Mouse (Mus musculus) G1E (cell line): Measurements from ENCODE around the gene Zfp672. TPM values are rescaled to one million over a fixed set of nuclear protein-coding genes. Genes with fewer than 3 reads are reported as not detected.

Experiments used
- ATAC-seq: 2 replicates; pipeline ENCODE4 v1.8.0; 2016; ENCODE audit warnings: mild to moderate bottlenecking; ENCODE audit not compliant: insufficient number of reproducible peaks, poor library complexity, low FRiP score, severe bottlenecking; ENCODE audit errors: extremely low read depth
- DNase-seq: peaks from one replicate; pipeline ENCODE4 v3.0.0; 2012; ENCODE audit warnings: low spot score
- H3K27me3 ChIP-seq: 2 replicates; pipeline ENCODE4 v1.6.1; 2012; ENCODE audit warnings: mild to moderate bottlenecking, low read length, inconsistent platforms; ENCODE audit not compliant: insufficient read depth
- H3K36me3 ChIP-seq: replicated peaks from 2 replicates; pipeline ENCODE3; 2012; ENCODE audit warnings: mild to moderate bottlenecking, inconsistent platforms
- H3K4me1 ChIP-seq: 2 replicates; pipeline ENCODE4 v1.6.1; 2012; ENCODE audit warnings: low read depth, low read length, inconsistent platforms, mixed read lengths; ENCODE audit not compliant: insufficient read depth
- H3K4me3 ChIP-seq: 2 replicates; pipeline ENCODE4 v1.5.1; 2012; ENCODE audit warnings: low read depth, mild to moderate bottlenecking, inconsistent platforms, low read length, moderate library complexity, mixed read lengths
- H3K9me3 ChIP-seq: replicated peaks from 2 replicates; pipeline ENCODE4 v1.6.1; 2012; ENCODE audit warnings: inconsistent platforms
- CTCF ChIP-seq: IDR thresholded peaks from 2 replicates; pipeline ENCODE4 v1.5.1; 2012; ENCODE audit warnings: low read depth, low read length, inconsistent platforms, mixed read lengths
- GATA1 ChIP-seq: IDR thresholded peaks from 2 replicates; pipeline ENCODE4 v1.6.1; 2012; ENCODE audit warnings: borderline replicate concordance, low read length, inconsistent platforms, mixed read lengths
- GATA2 ChIP-seq: IDR thresholded peaks from 2 replicates; pipeline ENCODE4 v1.6.1; 2012; ENCODE audit warnings: low read depth, low read length, inconsistent platforms, borderline replicate concordance
- POLR2AphosphoS5 ChIP-seq: IDR thresholded peaks from 2 replicates; pipeline ENCODE4 v1.6.1; 2012; ENCODE audit warnings: low read depth, low read length, inconsistent platforms; ENCODE audit not compliant: insufficient replicate concordance
- TAL1 ChIP-seq: conservative IDR thresholded peaks from 2 replicates; pipeline ENCODE4 v1.6.1; 2012; ENCODE audit warnings: low read depth, low read length, inconsistent platforms, mixed read lengths
- polyA plus RNA-seq: library from polyadenylated mRNA; stranded (reverse); fragments of >175 nt; gene quantifications from 2 replicates; pipeline ENCODE4 v1.2.3, GENCODE M21; 2012
- total RNA-seq, 2 experiments: library from RNA; stranded (forward) in 1 of 2; stranded (reverse) in 1 of 2; fragments of 200-1000 nt in 1 of 2; fragments of >200 nt in 1 of 2; fragmentation: Nextera tagmentation in 1 of 2; gene quantifications; 2 replicates each; pipeline ENCODE4 v1.2.3; 2014 to 2017

Zfp672 gene
- total and polyA plus RNA-seq, 3 experiments = 7.9 to 29.6 (median 27.1) TPM

DNA sequence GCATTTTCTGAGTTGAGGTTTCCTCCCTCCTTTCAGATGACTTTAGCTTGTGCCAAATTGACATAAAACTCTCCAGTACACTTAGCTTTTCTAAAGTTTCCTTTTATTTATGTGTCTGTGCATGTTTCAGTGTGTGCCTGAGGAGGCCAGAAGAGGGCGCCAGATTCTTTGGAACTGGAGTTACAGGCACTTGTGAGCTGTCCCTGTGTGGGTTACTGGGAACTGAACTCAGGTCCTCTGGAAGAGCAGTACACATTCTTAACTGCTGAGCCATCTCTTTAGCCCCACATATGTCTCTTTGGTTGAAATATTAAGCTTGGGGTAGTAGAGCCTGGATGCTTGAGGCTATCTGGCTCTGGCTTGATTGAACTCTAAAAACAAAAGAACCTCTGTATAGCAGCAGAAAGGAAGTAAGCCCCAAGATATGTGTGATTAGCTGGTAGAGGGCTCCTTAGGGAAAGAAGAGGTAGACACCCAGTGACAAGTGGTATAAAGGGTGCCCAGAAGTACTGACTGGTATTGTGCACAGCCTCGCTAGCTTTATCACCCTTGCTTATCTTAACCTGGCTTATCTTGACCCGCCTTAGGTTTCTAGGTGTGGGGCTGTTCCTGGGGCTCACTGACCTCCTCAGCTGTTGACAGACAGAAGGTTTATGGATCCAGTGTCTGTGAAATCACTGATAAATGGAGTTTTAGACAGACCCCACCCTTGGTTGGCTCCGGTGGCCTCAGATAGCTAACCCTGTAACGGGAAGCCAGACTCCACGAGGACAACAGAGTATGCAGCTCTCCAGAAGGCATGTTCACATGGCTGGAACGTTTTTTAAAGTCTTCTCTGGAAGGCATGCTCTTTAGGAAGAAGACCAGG is 22.8 kb upstream of the Zfp672 start:
- Histone ChIP-seq H3K27me3 (no peaks in the 10 kb centered on the region), H3K4me3 (no peak overlapping the region; the same call in 1 of the 2 replicates), H3K9me3 (no peaks in the 10 kb centered on the region), H3K36me3 (peaks cover 14% of the 10 kb centered on the region), H3K4me1 (peaks cover 56% of the 10 kb centered on the region)
- ATAC-seq (peak; percentile 94), DNase-seq (peak; percentile 77)
- TF ChIP-seq GATA1 (no peak), CTCF (peak; percentile 36), GATA2 (peak; percentile 97), TAL1 (peak; percentile 93), POLR2AphosphoS5 (no peak)

DNA sequence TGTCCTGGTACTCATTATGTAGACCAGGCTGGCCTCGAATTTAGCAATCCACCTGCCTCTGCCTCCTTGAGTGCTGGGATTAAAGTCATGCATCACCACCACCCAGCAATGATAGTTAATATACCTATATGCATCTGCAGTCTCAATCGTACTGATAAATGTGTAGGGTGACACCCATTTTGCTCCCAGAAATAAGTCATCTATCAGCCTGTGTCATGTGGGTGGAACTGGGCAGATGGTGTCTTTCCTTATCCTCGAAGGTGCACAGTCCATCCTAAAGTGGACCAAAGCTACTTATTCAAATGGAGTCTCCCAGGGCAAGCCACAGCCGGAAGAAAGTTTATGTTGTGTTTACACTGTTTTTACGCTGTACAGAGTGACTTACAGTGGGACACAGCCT is 21.0 kb upstream of the Zfp672 start:
- ATAC-seq (no peak), DNase-seq (no peak)
- no peak overlapping the region for H3K4me3 ChIP-seq
- H3K36me3 ChIP-seq = peaks cover 32% of the 10 kb centered on the region
- H3K4me1 ChIP-seq = peaks cover 47% of the 10 kb centered on the region
- no peaks in the 10 kb centered on the region for H3K27me3 ChIP-seq
- no peak for TF ChIP-seq GATA2
- TF ChIP-seq POLR2AphosphoS5 = no peak
- no peak for TF ChIP-seq TAL1
- no peak for TF ChIP-seq CTCF
- TF ChIP-seq GATA1 = no peak
- H3K9me3 ChIP-seq = no peaks in the 10 kb centered on the region

DNA sequence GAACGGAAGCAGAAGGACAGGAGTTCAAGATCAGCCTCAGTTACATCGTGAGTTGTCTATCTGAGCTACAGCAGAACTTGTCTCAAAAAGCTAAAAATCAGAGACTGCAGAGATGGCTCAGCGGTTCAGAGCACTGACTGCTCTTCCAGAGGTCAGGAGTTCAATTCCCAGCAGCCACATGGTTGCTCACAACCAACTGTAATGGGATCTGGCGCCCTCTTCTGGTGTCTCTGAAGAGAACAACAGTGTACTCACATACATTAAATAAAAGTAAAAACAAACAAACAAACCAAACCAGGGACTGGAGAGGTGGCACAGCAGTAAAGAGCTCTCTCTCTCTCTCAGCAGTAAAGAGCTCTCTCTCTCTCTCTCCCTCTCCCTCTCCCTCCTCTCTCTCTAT is 20.5 kb upstream of the Zfp672 start:
- no peaks in the 10 kb centered on the region for H3K9me3 ChIP-seq
- no peaks in the 10 kb centered on the region for H3K27me3 ChIP-seq
- peaks cover 47% of the 10 kb centered on the region for H3K4me1 ChIP-seq
- ATAC-seq = no peak
- TF ChIP-seq GATA1 (no peak), POLR2AphosphoS5 (no peak), CTCF (no peak), GATA2 (no peak), TAL1 (no peak)
- no peak overlapping the region for H3K4me3 ChIP-seq
- peaks cover 37% of the 10 kb centered on the region for H3K36me3 ChIP-seq
- DNase-seq = no peak

DNA sequence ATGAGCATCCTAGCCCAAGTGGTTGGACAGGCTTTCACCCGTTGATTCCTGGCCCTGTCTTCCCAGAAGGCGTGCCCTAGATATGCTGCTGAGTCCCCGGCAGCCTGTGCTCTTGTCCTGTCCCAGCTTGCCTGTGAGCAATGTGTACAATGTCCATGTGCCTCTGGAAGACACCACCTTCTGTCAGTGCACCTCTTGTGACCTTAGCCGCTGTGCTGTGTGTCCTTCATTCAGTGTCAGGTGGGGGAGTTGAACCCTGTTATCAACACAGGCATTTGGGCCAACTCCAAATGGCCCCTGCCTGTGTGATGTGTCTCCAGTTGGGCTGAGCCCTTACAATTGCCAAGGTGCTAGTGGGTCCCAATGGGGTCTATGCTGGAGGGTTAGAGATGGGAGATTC is 16.6 kb upstream of the Zfp672 start:
- Histone ChIP-seq H3K4me3 (no peak overlapping the region), H3K4me1 (peaks cover 10% of the 10 kb centered on the region), H3K9me3 (no peaks in the 10 kb centered on the region), H3K36me3 (peaks cover 54% of the 10 kb centered on the region), H3K27me3 (no peaks in the 10 kb centered on the region)
- no peak for TF ChIP-seq TAL1
- no peak for TF ChIP-seq GATA1
- TF ChIP-seq POLR2AphosphoS5 = no peak
- TF ChIP-seq GATA2 = no peak
- TF ChIP-seq CTCF = no peak
- DNase-seq (no peak), ATAC-seq (no peak)

DNA sequence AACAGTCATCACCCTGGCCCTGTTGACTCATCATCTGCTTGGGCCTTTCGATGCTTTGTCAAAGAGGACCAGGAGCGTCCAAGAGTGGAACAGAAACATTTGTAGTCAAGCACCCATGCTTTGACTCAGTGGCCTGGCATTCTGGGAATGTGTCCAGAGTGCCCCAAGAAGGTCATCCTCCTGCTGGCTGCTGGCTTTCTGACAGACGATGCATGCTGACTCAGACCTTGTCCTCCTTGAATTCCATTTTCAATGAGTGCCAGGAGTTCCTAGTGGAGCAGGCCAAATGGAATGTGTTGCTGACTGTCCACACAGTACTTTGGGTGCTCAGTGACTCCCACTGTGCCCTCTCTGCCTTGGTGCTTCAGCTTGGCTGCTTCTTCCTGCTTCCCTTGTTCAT is 4.6 kb upstream of the Zfp672 start:
- TF ChIP-seq GATA2 (no peak), GATA1 (no peak), POLR2AphosphoS5 (no peak), TAL1 (no peak), CTCF (no peak)
- H3K4me3 ChIP-seq = no peak overlapping the region
- ATAC-seq (no peak), DNase-seq (no peak)
- H3K36me3 ChIP-seq = peaks cover 74% of the 10 kb centered on the region
- no peaks in the 10 kb centered on the region for H3K9me3 ChIP-seq
- peaks cover 35% of the 10 kb centered on the region for H3K4me1 ChIP-seq
- no peaks in the 10 kb centered on the region for H3K27me3 ChIP-seq

DNA sequence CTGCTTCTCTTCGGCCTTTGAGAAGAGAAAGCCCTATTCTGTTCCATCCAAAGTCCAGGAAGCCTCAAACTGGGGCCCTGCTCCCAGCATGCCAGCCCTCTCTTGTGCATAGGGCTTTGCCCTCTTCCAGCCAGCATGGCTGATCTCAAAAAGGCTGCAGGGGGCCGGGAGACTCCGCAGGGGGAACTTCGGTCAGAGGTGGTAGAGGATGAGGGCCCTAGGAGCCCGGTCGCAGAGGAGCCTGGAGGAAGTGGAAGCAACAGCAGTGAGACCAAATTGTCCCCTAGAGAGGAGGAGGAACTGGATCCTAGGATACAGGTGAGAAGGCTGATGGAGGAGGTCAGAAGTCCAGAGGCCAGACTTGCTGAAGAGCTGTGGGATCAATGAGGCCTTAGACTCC is 1.4 kb upstream of the Zfp672 start:
- H3K9me3 ChIP-seq = no peaks in the 10 kb centered on the region
- TF ChIP-seq POLR2AphosphoS5 (no peak), TAL1 (no peak), GATA1 (no peak), CTCF (no peak), GATA2 (no peak)
- DNase-seq (no peak), ATAC-seq (no peak)
- H3K4me1 ChIP-seq = peaks cover 54% of the 10 kb centered on the region
- no peaks in the 10 kb centered on the region for H3K27me3 ChIP-seq
- peaks cover 69% of the 10 kb centered on the region for H3K36me3 ChIP-seq
- peak overlapping the region; percentile 78 for H3K4me3 ChIP-seq
